Mouse (Mus musculus): ENCODE data around the gene Slc19a2. TPM values are rescaled to one million over a fixed set of nuclear protein-coding genes. Genes with fewer than 3 reads are reported as not detected.

Slc19a2 gene
- polyA plus RNA-seq, 1 experiment, result 8.3 TPM

DNA sequence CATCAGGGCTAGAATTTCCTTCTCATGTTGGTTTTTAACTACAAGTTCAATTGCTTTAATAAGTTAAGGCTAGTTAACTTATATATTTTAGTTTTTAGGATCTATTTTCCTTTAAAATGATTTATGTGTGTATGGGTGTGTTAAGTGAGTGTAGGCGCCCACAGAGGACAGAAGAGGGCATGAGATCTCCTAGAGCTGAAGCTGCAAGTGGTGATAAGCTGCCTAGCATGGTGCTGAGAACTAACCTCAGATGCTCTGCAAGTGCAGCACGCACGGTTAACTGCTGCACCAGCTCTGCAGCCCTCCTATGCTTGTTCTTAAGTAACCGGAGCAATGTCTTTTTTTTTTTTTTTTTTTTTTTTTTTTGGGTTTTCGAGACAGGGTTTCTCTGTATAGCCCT lies 47.6 kb downstream of the Slc19a2 start:
- no peak for DNase-seq (ENCODE audit: low read depth)
- TF ChIP-seq CTCF (IDR thresholded peaks at IDR 0.05; ENCODE audit: borderline replicate concordance, extremely low read depth, insufficient read depth, insufficient read length), result no peak
- no peak for TF ChIP-seq POLR2A (IDR thresholded peaks at IDR 0.05; ENCODE audit: borderline replicate concordance, extremely low read depth, insufficient read depth, insufficient read length, poor library complexity, severe bottlenecking)

DNA sequence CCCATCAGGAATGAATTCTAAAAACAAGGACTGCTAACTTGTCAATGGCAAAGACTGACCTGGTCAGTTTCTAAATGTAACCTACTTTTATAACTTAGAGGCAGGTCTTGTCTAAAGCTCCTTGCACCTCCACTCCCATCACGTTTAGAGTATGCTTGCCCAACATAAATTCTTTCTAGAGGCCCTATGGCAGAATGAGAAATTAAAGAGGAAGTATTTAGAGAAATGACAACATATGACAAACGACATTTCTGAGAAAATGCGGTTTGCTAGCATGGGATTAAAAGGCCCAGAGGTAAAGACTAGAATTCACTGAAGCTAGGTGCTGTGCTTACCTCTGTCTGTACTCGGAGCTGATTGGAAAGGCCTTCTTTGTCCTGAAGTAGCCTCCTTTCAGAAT lies 53.1 kb downstream of the Slc19a2 start:
- TF ChIP-seq POLR2A (IDR thresholded peaks at IDR 0.05; ENCODE audit: borderline replicate concordance, extremely low read depth, insufficient read depth, insufficient read length, poor library complexity, severe bottlenecking) (no peak), CTCF (IDR thresholded peaks at IDR 0.05; ENCODE audit: borderline replicate concordance, extremely low read depth, insufficient read depth, insufficient read length) (no peak)
- DNase-seq (ENCODE audit: low read depth), result no peak

DNA sequence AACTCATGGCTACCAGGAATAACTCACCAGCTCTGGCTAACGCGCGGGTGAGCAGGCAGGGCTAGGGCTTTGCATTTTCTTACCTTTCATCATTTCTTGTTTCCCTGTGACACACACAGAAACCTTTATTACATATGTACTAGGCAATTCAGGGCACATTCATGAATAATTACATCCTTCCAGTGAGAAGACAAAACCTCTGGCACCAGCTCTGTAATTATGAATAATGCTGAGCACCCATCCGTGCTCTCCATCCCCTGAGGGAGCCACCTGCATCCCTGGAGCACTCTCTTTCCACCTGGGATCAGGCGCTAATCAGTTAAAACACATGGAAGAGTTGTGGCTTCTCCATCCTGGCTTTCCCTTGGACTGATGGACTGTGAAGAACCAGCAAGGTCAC lies 55.0 kb downstream of the Slc19a2 start, which contains the start of gene Nme7:
Gene Nme7 (plus strand): TSS at position 301 of the 400 bp plus-strand sequence.
- DNase-seq (ENCODE audit: low read depth), result no peak
- TF ChIP-seq CTCF (IDR thresholded peaks at IDR 0.05; ENCODE audit: borderline replicate concordance, extremely low read depth, insufficient read depth, insufficient read length), result no peak
- TF ChIP-seq POLR2A (IDR thresholded peaks at IDR 0.05; ENCODE audit: borderline replicate concordance, extremely low read depth, insufficient read depth, insufficient read length, poor library complexity, severe bottlenecking), result no peak

GRCm38 (mm10) chr1:164307124-164307751 lies 58.4 kb downstream of the Slc19a2 start, which contains the start of gene Blzf1:
Blzf1 (minus strand) TSS chr1:164307489.
- TF ChIP-seq POLR2A (IDR thresholded peaks at IDR 0.05; ENCODE audit: borderline replicate concordance, extremely low read depth, insufficient read depth, insufficient read length, poor library complexity, severe bottlenecking) (no peak), CTCF (IDR thresholded peaks at IDR 0.05; ENCODE audit: borderline replicate concordance, extremely low read depth, insufficient read depth, insufficient read length) (no peak)
- peak; percentile 100 for DNase-seq (ENCODE audit: low read depth)

DNA sequence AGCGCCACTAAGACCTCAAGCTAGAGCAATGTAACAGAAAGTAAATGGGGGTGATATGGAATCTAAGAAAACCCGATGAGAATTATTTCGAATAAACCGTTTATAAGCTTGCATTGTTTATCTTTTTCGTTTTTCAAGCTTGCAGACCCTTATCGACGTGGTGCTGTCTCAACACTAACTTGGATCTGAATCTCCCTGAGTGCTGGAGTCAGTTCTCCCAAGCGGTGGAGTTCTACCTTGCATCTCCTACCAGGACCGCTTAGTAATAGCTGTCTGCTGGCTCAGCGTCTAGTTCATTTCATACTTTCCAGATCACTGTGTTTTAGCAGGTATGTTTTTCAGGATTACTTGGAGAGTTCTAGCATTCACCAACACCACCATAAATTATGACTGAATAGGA lies 59.1 kb downstream of the Slc19a2 start:
- TF ChIP-seq CTCF (IDR thresholded peaks at IDR 0.05; ENCODE audit: borderline replicate concordance, extremely low read depth, insufficient read depth, insufficient read length) (no peak), POLR2A (IDR thresholded peaks at IDR 0.05; ENCODE audit: borderline replicate concordance, extremely low read depth, insufficient read depth, insufficient read length, poor library complexity, severe bottlenecking) (no peak)
- no peak for DNase-seq (ENCODE audit: low read depth)

DNA sequence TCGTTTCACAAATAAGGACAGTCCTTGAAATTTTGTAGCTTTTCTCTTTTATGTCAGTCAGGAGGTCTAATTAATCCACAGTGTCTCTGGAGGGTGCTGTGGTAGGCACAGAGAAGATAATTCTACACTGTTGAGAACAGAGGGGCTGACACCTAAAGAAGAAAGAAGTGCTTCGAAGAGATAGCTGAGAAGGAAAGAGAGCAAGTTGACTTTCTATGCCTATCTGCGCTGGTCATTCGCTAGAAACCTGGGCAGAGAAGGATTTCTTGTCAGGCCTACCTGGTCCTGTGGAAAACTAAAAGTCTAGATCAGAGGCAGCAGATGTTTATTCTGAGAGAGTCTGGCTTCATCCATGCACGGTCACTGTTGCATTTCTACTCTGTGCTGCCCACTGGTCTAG lies 65.2 kb downstream of the Slc19a2 start:
- DNase-seq (ENCODE audit: low read depth), result no peak
- TF ChIP-seq CTCF (IDR thresholded peaks at IDR 0.05; ENCODE audit: borderline replicate concordance, extremely low read depth, insufficient read depth, insufficient read length) (no peak), POLR2A (IDR thresholded peaks at IDR 0.05; ENCODE audit: borderline replicate concordance, extremely low read depth, insufficient read depth, insufficient read length, poor library complexity, severe bottlenecking) (no peak)

Other genes starting within 250 kb of the Slc19a2 start
- 0.03 and 0.05 TPM in 2 replicates for gene Sele, start 200.8 kb upstream of the Slc19a2 start, polyA plus RNA-seq (2012; rRNA removed)
- gene Sell, start 187.1 kb upstream of the Slc19a2 start, polyA plus RNA-seq (2012; rRNA removed), result 0.12 TPM in 1 of 2 replicates, not detected in the other
- gene Selp, start 133.8 kb upstream of the Slc19a2 start, polyA plus RNA-seq (2012; rRNA removed), result not detected in 2 replicates
- 0.16 and 0.36 TPM in 2 replicates for gene F5, start 97.2 kb upstream of the Slc19a2 start, polyA plus RNA-seq (2012; rRNA removed)
- 8.9 and 13.0 TPM in 2 replicates for gene Ccdc181, start 26.5 kb downstream of the Slc19a2 start, polyA plus RNA-seq (2012; rRNA removed)
- gene Nme7, start 55.1 kb downstream of the Slc19a2 start, polyA plus RNA-seq (2012; rRNA removed), result 18.4 and 19.2 TPM in 2 replicates
- gene Blzf1, start 58.4 kb downstream of the Slc19a2 start, polyA plus RNA-seq (2012; rRNA removed), result 10.7 and 12.3 TPM in 2 replicates
- 78.0 and 126 TPM in 2 replicates for gene Atp1b1, start 209.3 kb downstream of the Slc19a2 start, polyA plus RNA-seq (2012; rRNA removed)